Mouse (Mus musculus) lung, adult 2 months (tissue): ENCODE measurements around the gene Prps2. TPM values are rescaled to one million over a fixed set of nuclear protein-coding genes. Genes with fewer than 3 reads are reported as not detected.
"Not testable (repeated sequence)": the region's sequence is repeated elsewhere in the genome, so short reads cannot be mapped to it uniquely, and the experiment has no call there.

Experiments
- DNase-seq: peaks from one replicate; pipeline ENCODE4 v3.0.0; 2022
- H3K4me1 ChIP-seq: fragments of 200-500 bp; 2 replicates; pipeline ENCODE4 v1.6.1; 2011; ENCODE audit warnings: low read length; ENCODE audit not compliant: control insufficient read depth, insufficient read depth
- H3K4me3 ChIP-seq: fragments of 200-500 bp; replicated peaks from 2 replicates; pipeline ENCODE3; 2011; ENCODE audit warnings: low read depth, mild to moderate bottlenecking, control low read depth, low read length; ENCODE audit errors: extremely low read depth
- CTCF ChIP-seq: fragments of 200-500 bp; IDR thresholded peaks from 2 replicates; pipeline ENCODE4 v1.5.1; 2011; ENCODE audit warnings: mild to moderate bottlenecking, low read length, control low read depth; ENCODE audit not compliant: insufficient read depth
- POLR2A ChIP-seq: fragments of 200-500 bp; IDR thresholded peaks from 2 replicates; pipeline ENCODE4 v1.6.1; 2011; ENCODE audit warnings: low read depth, mild to moderate bottlenecking, control low read depth, low read length, borderline replicate concordance; ENCODE audit errors: extremely low read depth
- WGBS: fragments of 180-500 bp; shearing (Covaris S2); methylation state at CpG from one replicate; pipeline ENCODE4 v1.1.7; 2018; 5-methylcytosine and 5-hydroxymethylcytosine counted together
- polyA plus RNA-seq: library from polyadenylated mRNA; depleted of rRNA; stranded (reverse); fragments of >200 nt; gene quantifications from 2 replicates; pipeline ENCODE4 v1.2.3, GENCODE M21; 2012; rRNA removed

Gene Prps2
- polyA plus RNA-seq = 25.6 and 29.2 TPM in 2 replicates

DNA sequence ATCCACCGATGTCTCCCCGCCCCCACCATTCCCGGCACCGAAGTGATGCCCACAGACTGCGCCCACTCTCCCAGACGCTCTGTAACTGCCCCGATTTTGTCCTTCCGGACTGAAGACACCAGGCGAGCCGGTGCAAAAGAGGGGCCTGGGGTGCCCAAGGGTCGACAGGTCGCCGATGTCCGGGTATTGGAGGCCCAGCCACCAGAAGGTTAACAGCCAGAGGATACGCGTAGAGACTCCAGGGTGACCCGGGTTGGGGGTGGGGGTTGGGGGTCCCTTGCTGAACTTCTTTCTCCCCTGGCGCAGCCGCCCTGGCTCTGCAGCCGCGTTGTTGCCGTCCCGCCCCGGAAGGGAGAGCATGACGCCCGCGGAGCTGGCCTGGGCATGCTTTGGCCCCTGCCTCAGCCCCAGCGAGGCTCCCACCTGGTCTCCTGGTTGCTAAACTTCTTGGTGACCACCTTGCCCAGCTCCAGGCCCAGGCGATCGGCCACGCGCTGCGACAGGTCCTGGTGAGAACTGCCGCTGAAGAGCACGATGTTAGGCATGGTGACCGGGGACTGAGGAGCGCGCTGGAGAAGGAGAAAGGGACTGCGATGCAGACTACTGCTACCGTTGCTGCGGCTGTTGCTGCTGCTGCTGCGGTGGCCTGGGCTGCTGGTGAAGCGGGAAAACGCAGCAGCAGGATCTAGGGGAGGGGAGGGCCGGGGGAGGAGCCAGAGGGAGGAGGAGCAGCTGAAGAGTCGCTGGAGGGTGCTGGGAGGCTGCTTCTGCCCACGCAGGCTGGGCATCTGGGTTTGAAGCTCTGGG lies at the start of gene Prps2:
Gene Prps2 (minus strand): TSS at position 703 of the 807 bp plus-strand sequence.
- peak; percentile 33 for DNase-seq
- TF ChIP-seq POLR2A (peak; percentile 39; the same call in 1 of the 2 replicates), CTCF (no peak)
- Histone ChIP-seq H3K4me3 (peak within 1 kb of the TSS; percentile 84), H3K4me1 (no peaks in the 10 kb centered on the region; the same call in 1 of the 2 replicates)
- WGBS = 22% methylated on average over 47 of the region's 47 CpGs

DNA sequence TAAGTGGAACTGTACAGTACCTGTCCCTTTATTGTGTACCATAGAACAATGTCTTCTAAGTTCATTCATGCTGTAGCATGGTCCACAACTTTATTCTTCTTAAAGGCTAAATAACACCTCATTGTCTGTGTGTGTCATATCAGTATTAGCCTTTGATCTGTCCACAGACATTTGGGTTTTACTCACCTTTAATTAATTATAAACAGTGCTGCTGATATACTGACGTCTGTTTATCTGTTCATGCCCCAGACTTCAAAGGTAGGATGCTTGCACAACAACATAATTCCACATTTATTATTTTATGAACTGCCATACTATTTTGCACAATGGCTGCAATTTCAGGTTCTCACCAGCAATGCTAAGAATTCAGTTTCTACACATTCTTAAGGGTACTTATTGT lies 35.1 kb upstream of the Prps2 start:
- no peak for DNase-seq
- TF ChIP-seq CTCF (no peak), POLR2A (no peak)
- Histone ChIP-seq H3K4me3 (no peak overlapping the region), H3K4me1 (no peaks in the 10 kb centered on the region)
- 26% methylated on average over 1 of the region's 1 CpGs for WGBS

DNA sequence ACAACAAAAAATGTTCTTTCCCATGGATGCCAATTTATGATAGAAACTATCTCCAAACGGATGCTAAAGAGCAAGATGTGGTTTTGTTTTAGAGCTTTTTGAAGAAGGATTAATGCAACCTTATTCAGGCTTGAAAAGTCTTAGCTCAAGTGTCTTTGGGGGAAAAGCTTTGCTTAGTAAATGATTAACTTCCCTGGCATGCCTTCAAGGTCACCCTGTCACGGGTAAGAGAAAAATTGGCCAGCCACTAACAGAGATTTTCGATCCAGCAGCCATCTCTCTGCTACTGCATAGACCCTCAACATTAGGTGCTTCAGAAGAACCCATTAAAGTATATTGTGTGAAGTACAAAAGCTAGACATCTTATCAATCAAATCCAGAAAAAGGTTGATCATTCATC lies 12.4 kb upstream of the Prps2 start:
- no peak for DNase-seq
- TF ChIP-seq CTCF (no peak), POLR2A (no peak)
- Histone ChIP-seq H3K4me1 (no peaks in the 10 kb centered on the region), H3K4me3 (no peak overlapping the region)
- 48% methylated on average over 3 of the region's 3 CpGs for WGBS

DNA sequence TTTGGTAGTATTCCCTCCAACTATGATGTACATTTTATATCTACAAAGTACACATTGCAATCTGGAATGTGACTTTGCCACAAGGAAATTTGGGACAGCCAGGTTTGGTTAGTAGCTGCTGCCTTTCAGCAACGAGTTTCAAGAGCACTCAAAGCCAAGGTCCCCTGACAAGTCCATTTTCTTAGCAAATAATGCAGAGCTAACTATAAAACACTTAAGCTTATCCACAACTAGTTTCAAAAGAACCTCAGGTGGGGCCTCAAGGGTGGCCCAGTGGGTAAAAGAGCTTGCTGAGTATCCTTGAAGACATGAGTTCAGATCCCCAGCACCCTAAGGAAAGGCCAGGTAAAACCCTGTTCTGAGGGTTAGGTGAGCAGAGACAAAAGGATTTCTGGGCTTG lies 4.1 kb upstream of the Prps2 start:
- 23% methylated on average over 1 of the region's 1 CpGs for WGBS
- TF ChIP-seq CTCF (no peak), POLR2A (no peak)
- peak; percentile 5 for DNase-seq
- no peaks in the 10 kb centered on the region; the same call in 1 of the 2 replicates for H3K4me1 ChIP-seq
- H3K4me3 ChIP-seq = no peak overlapping the region

DNA sequence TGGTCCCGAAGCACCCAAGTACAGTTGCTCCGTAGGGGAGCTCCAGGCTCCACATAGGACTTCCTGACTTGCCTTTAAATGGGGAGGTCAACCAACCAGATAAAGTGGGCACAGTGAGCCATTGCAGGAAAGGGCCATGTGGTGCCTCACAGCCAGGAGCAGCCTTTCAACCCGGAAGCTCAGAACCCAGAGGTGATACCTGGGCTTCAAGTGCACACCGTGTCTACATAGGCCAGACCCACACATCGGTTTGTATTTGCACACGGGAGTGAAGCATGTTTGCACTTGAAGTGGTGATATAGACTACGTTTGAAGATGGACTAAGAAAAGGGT lies 271 bp upstream of the Prps2 start:
- no peak for TF ChIP-seq POLR2A
- TF ChIP-seq CTCF = no peak
- Histone ChIP-seq H3K4me1 (no peaks in the 10 kb centered on the region; the same call in 1 of the 2 replicates), H3K4me3 (peak overlapping the region; percentile 84)
- 45% methylated on average over 7 of the region's 7 CpGs for WGBS
- DNase-seq = no peak

DNA sequence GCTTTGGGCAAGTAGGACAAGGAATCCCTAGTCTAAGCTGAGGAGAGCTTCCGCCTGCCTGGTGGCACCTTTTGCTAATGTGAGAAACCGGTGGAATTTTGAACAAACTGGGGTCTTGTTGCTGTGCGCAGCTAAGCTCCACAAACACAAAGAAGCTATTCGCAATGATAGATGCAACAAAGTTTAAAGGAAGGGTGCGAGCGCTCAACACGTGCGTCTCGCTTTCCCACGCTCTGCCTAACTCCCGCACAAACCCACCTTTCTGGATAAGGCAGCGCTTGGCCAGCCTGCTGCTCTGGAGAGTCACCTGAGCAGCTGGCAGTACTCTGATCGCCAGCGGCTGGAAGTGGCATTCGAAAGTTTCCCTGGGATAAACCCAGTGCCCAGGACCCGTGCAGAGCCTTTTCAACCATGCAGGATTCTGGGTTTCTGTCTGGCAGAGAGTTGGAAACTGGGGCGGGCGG lies 934 bp downstream of the Prps2 start:
- DNase-seq = no peak
- TF ChIP-seq CTCF (no peak), POLR2A (no peak)
- peak overlapping the region; percentile 84 for H3K4me3 ChIP-seq
- H3K4me1 ChIP-seq = no peaks in the 10 kb centered on the region; the same call in 1 of the 2 replicates
- WGBS = 30% methylated on average over 18 of the region's 18 CpGs

DNA sequence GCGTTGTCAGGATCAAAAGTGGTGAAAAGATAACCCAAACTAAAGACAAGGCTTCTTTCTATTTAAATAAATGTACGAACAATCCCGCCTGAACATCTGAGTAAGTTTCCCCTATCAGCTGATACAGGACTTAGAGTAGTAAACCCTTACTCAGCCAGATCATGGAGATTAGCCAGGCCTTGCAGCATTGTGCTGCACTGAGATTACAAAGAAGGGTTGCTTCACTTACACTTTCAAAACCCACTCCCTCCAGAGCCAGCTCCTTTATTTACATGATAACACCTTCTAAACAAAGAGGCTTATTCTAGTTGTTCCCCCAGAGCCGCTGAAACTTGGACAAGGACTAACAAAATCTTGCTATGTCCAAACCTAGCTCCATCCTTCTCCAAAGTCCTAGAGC lies 2.5 kb downstream of the Prps2 start:
- TF ChIP-seq POLR2A = no peak
- no peak for TF ChIP-seq CTCF
- no peak overlapping the region for H3K4me3 ChIP-seq
- no peak for DNase-seq
- no peaks in the 10 kb centered on the region; the same call in 1 of the 2 replicates for H3K4me1 ChIP-seq
- WGBS = 57% methylated on average over 4 of the region's 4 CpGs

DNA sequence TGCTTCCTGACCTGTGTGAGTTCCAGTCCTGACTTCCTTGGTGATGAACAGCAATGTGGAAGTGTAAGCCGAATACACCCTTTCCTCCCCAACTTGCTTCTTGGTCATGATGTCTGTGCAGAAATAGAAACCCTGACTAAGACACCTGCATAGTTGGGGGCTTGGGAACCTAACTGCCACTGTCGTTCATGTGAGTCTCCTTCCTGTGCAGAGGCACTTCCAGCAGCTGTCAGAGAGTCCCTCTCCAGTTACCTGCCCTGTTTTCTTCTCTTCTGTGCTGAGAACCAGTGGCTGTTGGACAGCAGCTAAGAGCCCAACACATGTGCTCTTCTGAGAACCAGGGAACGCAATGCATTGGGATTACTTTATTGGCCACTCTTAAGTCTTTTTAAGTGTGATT lies 21.3 kb downstream of the Prps2 start:
- not testable (repeated sequence) for H3K4me3 ChIP-seq, H3K4me1 ChIP-seq, DNase-seq
- 84% methylated on average over 3 of the region's 3 CpGs for WGBS

DNA sequence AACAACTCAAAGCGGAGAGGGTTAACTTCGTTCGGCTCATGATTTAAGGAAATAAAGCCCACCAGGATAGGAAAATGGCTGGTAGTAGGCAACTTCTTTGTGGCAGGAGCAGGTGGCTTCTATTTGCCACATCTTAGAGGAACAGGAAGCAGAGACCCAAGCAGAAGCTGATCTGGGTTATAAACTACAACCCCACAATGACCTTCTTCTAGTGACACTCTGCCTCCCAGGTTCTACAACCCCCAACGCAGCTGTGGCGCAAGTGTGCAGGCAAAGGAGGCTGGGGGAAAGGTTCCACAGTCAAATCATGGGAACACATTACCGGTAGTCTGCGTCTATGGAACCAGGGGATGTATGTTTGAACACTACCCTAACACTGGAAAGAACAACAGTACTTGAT lies 22.8 kb downstream of the Prps2 start:
- 85% methylated on average over 7 of the region's 7 CpGs for WGBS
- DNase-seq = no peak
- H3K4me1 ChIP-seq = no peaks in the 10 kb centered on the region
- no peak overlapping the region for H3K4me3 ChIP-seq
- TF ChIP-seq CTCF = no peak
- TF ChIP-seq POLR2A = no peak

DNA sequence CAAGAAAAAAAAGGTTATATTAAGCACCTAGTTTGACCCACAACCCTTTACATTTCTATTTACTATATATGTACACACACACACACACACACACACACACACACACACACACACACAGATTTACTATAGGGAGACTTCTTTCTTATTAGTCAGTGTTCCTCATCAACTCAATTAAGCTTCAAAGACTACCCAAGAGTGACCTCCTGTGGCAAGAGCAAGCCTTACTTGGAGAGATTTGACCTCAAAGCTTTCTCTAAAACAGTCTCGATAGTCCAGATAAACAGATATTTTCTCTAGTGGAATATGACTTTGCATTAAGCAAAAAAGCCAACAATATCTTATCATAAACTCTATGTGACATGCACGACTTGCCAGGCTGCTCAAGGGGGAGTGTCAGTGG lies 25.1 kb downstream of the Prps2 start:
- no peak for TF ChIP-seq POLR2A
- no peak for TF ChIP-seq CTCF
- Histone ChIP-seq H3K4me3 (no peak overlapping the region), H3K4me1 (no peaks in the 10 kb centered on the region)
- WGBS = 52% methylated on average over 2 of the region's 2 CpGs
- no peak for DNase-seq
